Mouse (Mus musculus) midbrain, embryonic 16.5 days (tissue): ENCODE results near the gene Mall. TPM values are rescaled to one million over a fixed set of nuclear protein-coding genes. Genes with fewer than 3 reads are reported as not detected.
A peak's percentile ranks its signal among the peaks of the same experiment; 100 is the strongest.

ENCODE experiments used
- ATAC-seq: fragments of 200-750 bp; cut with Nextera tagmentation; 2 replicates; pipeline ENCODE4 v1.8.0; 2017; ENCODE audit warnings: moderate TSS enrichment
- H3K27ac ChIP-seq: fragments of 300-500 bp; sonication (generic); 2 replicates; pipeline ENCODE4 v1.5.1; 2014; ENCODE audit warnings: mild to moderate bottlenecking, low read length, mixed read lengths
- H3K27me3 ChIP-seq: fragments of 300-500 bp; sonication (generic); 2 replicates; pipeline ENCODE4 v1.6.1; 2014; ENCODE audit warnings: low read depth, low read length, mixed read lengths; ENCODE audit not compliant: control insufficient read depth, insufficient read depth
- H3K36me3 ChIP-seq: fragments of 300-500 bp; sonication (generic); 2 replicates; pipeline ENCODE4 v1.6.1; 2014; ENCODE audit warnings: mild to moderate bottlenecking, low read length, moderate library complexity, mixed read lengths; ENCODE audit not compliant: control insufficient read depth, insufficient read depth
- H3K4me1 ChIP-seq: fragments of 300-500 bp; sonication (generic); 2 replicates; pipeline ENCODE4 v1.6.1; 2014; ENCODE audit warnings: mild to moderate bottlenecking, low read length, mixed read lengths; ENCODE audit not compliant: control insufficient read depth, insufficient read depth
- H3K4me2 ChIP-seq: fragments of 300-500 bp; sonication (generic); 2 replicates; pipeline ENCODE4 v1.6.1; 2014; ENCODE audit warnings: mild to moderate bottlenecking, low read length, mixed read lengths
- H3K4me3 ChIP-seq: fragments of 300-500 bp; sonication (generic); 2 replicates; pipeline ENCODE4 v1.5.1; 2014; ENCODE audit warnings: low read depth, mild to moderate bottlenecking, low read length, moderate library complexity, mixed read lengths
- H3K9ac ChIP-seq: fragments of 300-500 bp; sonication (generic); 2 replicates; pipeline ENCODE4 v1.6.1; 2014; ENCODE audit warnings: low read depth, low read length, mixed read lengths
- H3K9me3 ChIP-seq: fragments of 300-500 bp; sonication (generic); replicated peaks from 2 replicates; pipeline ENCODE4 v1.6.1; 2014; ENCODE audit warnings: mild to moderate bottlenecking, low read length, mixed read lengths; ENCODE audit not compliant: control insufficient read depth, poor library complexity, severe bottlenecking
- WGBS: fragments of 180-500 bp; shearing (Covaris S2); extraction: QIAGEN DNeasy Blood & Tissue Kit; methylation state at CpG from one replicate; pipeline ENCODE4 v1.1.7; 2014; 5-methylcytosine and 5-hydroxymethylcytosine counted together
- polyA plus RNA-seq: library from polyadenylated mRNA; unstranded; fragments of >200 nt; fragmentation: Nextera tagmentation; extraction: Ambion mirVana; gene quantifications from 2 replicates; pipeline ENCODE4 v1.2.1, GENCODE M21; 2015

The Mall gene
- 0.77 and 0.82 TPM in 2 replicates for polyA plus RNA-seq

DNA sequence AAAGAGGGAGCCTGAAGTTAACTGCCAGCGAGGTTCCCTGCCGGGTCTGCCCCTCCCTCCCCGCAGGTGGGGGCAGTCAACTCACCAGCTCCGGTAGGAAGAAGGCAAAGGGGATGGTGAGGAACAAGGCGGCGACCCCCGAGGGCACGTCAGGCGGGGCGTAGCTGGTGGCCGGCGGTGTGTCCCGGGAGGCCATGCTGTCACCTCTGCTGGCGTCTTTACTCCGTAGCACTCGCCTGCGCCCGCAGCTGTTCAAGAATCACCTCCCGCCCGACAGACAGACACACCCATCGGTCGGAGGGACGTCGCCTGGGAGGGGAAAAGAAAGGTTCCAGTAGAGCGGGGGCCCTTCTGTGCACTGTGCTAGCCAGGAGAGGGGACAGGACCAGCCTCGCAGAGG is at the start of gene Mall:
Gene Mall (minus strand): TSS at position 262 of the 400 bp plus-strand sequence.
- Histone ChIP-seq H3K36me3 (no peaks in the 10 kb centered on the region), H3K27ac (no peak within 1 kb of the TSS), H3K4me3 (no peak within 1 kb of the TSS), H3K9me3 (no peaks in the 10 kb centered on the region), H3K9ac (0 out of 2 replicates have a peak within 1 kb of the TSS, but pooled peaks have one; percentile 39), H3K4me2 (peak within 1 kb of the TSS; percentile 36), H3K4me1 (peaks cover 4% of the 10 kb centered on the region; the same call in 1 of the 2 replicates), H3K27me3 (peaks cover 7% of the 10 kb centered on the region; the same call in 1 of the 2 replicates)
- ATAC-seq = no peak
- WGBS = 2% methylated on average over 26 of the region's 26 CpGs

DNA sequence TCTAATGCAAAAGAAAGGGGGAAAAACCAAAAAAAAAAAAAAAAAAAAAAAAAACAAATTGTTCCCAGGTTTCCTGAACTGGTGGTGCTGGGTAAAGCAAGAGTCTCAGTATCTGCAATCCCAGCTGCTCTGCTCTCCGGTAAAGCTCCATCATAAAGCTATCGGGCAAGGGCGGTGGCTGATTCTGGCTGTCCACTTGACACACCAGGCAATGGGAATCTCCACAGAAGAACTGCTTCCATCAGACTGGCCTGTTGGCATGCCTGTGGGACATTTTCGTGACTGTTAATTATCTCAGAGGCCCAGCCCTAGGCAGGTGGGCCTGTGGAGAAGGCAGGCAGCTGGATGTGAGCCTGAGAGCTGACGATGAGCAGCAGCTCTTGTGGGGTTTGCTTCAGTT is 48.7 kb upstream of the Mall start:
- H3K27ac ChIP-seq = no peak overlapping the region
- 0 out of 2 replicates have a peak, but pooled peaks cover 2% of the 10 kb centered on the region for H3K36me3 ChIP-seq
- no peaks in the 10 kb centered on the region for H3K9me3 ChIP-seq
- no peak overlapping the region for H3K9ac ChIP-seq
- 94% methylated on average over 5 of the region's 5 CpGs for WGBS
- H3K27me3 ChIP-seq = no peaks in the 10 kb centered on the region
- H3K4me3 ChIP-seq = no peak overlapping the region
- peaks cover 6% of the 10 kb centered on the region; the same call in 1 of the 2 replicates for H3K4me1 ChIP-seq
- H3K4me2 ChIP-seq = no peak overlapping the region
- ATAC-seq = no peak

DNA sequence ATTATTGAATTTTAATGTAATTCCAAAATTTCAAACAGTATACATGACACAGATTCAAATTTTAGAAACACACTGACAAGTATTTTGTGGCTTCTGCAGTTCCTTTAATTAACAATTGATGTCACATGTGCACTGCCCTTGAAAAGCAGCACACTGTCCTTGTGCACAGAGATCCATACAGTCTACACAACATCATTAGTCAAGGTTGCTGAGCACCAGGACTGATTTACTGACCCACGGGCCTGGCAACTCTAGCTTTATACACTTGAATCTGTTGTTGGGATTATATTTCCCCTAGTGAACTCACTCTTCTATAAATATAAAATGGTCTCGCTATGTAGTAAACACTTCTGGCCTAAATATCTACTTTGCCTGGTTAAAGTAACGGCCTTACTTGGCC is 45.3 kb upstream of the Mall start:
- Histone ChIP-seq H3K27ac (no peak overlapping the region), H3K4me1 (peaks cover 6% of the 10 kb centered on the region; the same call in 1 of the 2 replicates), H3K9ac (no peak overlapping the region), H3K27me3 (no peaks in the 10 kb centered on the region), H3K4me3 (no peak overlapping the region), H3K4me2 (no peak overlapping the region), H3K9me3 (no peaks in the 10 kb centered on the region), H3K36me3 (peaks cover 5% of the 10 kb centered on the region; the same call in 1 of the 2 replicates)
- 62% methylated on average over 3 of the region's 3 CpGs for WGBS
- peak; percentile 48; the same call in 1 of the 2 replicates for ATAC-seq

DNA sequence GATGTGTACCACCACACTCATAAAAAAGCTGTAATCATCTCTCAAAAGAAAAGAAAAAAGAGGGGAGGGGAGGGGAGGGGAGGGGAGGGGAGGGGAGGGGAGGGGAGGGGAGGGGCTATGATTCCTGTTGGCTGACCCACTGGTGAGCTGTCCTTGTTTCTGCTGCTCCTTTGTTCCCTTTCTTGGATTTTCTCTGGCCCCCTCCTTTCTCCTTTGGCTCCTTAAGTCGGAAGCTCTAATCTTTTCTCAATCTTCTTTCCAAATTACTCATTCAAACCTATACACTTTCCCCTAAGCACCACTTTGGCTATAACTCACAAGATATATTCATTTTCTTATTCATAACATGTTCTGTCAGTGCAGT is 44.8 kb upstream of the Mall start:
- Histone ChIP-seq H3K4me1 (peaks cover 6% of the 10 kb centered on the region; the same call in 1 of the 2 replicates), H3K36me3 (peaks cover 5% of the 10 kb centered on the region; the same call in 1 of the 2 replicates), H3K4me3 (no peak overlapping the region), H3K9ac (no peak overlapping the region), H3K27me3 (no peaks in the 10 kb centered on the region), H3K4me2 (no peak overlapping the region; the same call in 1 of the 2 replicates), H3K27ac (no peak overlapping the region), H3K9me3 (no peaks in the 10 kb centered on the region)
- 7% methylated on average over 1 of the region's 1 CpGs for WGBS
- 0 out of 2 replicates have a peak, but pooled peaks have one; percentile 32 for ATAC-seq

DNA sequence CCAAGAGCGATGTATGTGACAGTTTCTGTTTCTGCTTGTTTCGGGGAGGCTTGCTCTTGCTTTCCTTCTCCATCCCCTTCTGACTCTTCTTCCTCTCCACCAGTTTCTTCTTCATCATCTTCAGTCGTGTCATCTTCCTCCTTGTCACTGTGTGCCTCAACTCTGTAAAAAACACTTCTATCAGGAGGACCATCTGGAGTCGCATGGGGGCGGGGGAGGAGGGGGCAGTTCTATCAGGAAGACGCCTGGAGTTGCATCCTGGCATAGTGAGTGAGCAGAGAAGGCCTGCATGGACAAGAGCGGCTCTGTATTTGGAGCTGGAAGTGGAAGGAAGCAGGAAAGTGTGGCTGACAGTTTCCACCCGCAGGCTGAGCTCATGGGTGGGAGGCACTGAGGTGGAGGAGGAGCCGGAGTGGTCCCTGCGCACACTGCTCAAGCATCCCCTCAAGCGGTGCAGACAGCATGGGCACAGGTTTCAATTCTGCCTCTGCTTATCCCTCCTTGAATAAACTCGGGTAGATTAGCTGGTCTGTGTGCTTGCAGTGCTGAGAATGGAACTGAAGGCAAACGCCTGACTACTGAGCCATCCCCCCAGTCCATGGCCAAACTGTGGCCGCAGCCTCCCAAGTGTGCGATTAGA is 44.3 kb upstream of the Mall start:
- no peaks in the 10 kb centered on the region for H3K27me3 ChIP-seq
- H3K4me3 ChIP-seq = no peak overlapping the region
- peaks cover 6% of the 10 kb centered on the region; the same call in 1 of the 2 replicates for H3K4me1 ChIP-seq
- ATAC-seq = peak; percentile 80
- H3K9ac ChIP-seq = no peak overlapping the region
- peak overlapping the region; percentile 33 for H3K4me2 ChIP-seq
- 19% methylated on average over 15 of the region's 15 CpGs for WGBS
- H3K9me3 ChIP-seq = no peaks in the 10 kb centered on the region
- 0 out of 2 replicates have a peak overlapping the region, but pooled peaks have one; percentile 42 for H3K27ac ChIP-seq
- H3K36me3 ChIP-seq = peaks cover 5% of the 10 kb centered on the region; the same call in 1 of the 2 replicates

DNA sequence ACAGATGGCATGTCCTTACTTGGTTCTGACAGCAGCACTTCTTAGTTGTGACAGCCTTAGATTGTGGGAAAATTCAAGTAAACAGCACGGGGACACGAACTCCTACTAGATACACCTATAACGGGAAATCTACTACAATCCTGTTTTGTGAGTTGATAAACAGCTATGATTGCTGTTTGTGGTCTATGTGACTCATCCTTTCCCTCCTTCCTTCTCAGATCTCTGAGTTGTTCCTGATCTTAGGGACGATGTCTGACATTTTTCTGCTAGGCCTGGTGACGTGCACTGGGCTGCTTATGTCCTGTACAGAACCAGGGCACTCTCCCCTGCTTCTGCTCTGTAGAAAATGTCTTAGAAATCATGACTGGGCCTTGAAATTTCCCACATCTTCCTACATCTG is 31.9 kb upstream of the Mall start:
- no peaks in the 10 kb centered on the region for H3K9me3 ChIP-seq
- no peak for ATAC-seq
- no peak overlapping the region for H3K27ac ChIP-seq
- 94% methylated on average over 5 of the region's 5 CpGs for WGBS
- H3K9ac ChIP-seq = no peak overlapping the region
- H3K4me2 ChIP-seq = no peak overlapping the region
- no peaks in the 10 kb centered on the region for H3K4me1 ChIP-seq
- no peaks in the 10 kb centered on the region for H3K27me3 ChIP-seq
- peaks cover 7% of the 10 kb centered on the region for H3K36me3 ChIP-seq
- H3K4me3 ChIP-seq = no peak overlapping the region

DNA sequence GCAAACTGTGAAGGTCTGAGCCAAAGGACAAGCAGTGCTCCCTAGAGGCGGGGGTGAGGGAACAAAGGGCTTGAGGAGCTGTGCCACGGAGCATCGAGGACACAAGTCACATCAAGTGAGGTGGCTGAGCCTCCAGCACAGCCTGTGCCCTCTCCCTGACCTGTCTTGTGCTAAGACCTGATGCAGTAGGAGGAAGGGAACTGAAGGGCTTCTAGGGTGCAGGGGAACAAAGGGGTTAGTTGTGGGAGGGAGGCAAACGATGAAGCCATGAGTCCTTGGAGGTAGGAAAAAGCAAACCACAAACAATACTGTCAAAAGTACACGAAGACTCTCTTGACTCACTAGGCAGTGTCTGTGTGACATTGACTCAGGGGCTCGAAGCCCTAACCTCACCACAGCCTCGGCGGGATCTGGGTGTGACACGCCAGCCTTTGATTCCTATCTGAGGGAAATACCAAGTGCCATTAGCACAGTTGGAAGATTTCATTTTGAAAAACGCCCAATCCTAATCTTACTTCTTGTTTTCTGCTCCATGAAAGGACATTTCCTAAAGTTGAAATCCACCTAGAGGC is 30.8 kb upstream of the Mall start:
- Histone ChIP-seq H3K27me3 (no peaks in the 10 kb centered on the region), H3K27ac (no peak overlapping the region), H3K4me2 (no peak overlapping the region), H3K36me3 (peaks cover 7% of the 10 kb centered on the region), H3K9me3 (no peaks in the 10 kb centered on the region), H3K4me3 (no peak overlapping the region), H3K4me1 (no peaks in the 10 kb centered on the region), H3K9ac (no peak overlapping the region)
- no peak for ATAC-seq
- WGBS = 77% methylated on average over 10 of the region's 10 CpGs

DNA sequence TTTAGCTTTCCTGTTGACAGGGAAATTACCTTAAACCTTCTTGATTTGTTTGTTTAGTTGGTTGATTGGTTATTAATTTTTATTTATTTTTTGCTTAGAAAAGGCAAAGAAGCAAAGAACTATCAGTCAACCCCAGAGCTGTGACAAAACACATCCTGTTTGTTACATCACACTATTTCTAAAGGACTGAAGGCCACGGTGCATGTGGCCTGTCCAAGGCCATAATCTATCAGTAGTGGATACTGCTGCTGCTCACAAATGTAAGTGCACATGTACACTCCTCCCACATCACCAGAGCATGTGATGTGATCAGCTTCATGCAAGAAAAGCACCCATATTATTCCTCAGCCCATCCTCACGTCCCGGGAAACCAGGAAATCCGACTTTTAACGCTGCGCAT is 30.3 kb upstream of the Mall start:
- no peak overlapping the region for H3K4me2 ChIP-seq
- no peak for ATAC-seq
- no peak overlapping the region for H3K9ac ChIP-seq
- H3K27me3 ChIP-seq = no peaks in the 10 kb centered on the region
- 94% methylated on average over 6 of the region's 6 CpGs for WGBS
- no peak overlapping the region for H3K27ac ChIP-seq
- H3K36me3 ChIP-seq = peaks cover 7% of the 10 kb centered on the region
- no peaks in the 10 kb centered on the region for H3K9me3 ChIP-seq
- H3K4me1 ChIP-seq = no peaks in the 10 kb centered on the region
- no peak overlapping the region for H3K4me3 ChIP-seq
